Mouse (Mus musculus) MEL (cell line): ENCODE measurements around the gene Utp11.

Experiments used
- BHLHE40 ChIP-seq: IDR thresholded peaks from 2 replicates; pipeline ENCODE4 v1.6.1; 2012; ENCODE audit warnings: low read depth, mild to moderate bottlenecking, inconsistent platforms, low read length, improper control_type of control experiment, borderline replicate concordance
- CTCF ChIP-seq, 3 experiments: IDR thresholded peaks in 2 of 3; conservative IDR thresholded peaks in 1 of 3; 2 replicates each; pipeline ENCODE4 v1.5.1; 2011 to 2012; ENCODE audit warnings: low read length in 3 of 3, low read depth in 2 of 3, mild to moderate bottlenecking in 2 of 3, improper control_type of control experiment in 1 of 3, inconsistent platforms in 1 of 3, mixed read lengths in 1 of 3, moderate library complexity in 1 of 3; ENCODE audit not compliant: control insufficient read depth in 1 of 3, insufficient read depth in 1 of 3, poor library complexity in 1 of 3, severe bottlenecking in 1 of 3
- ELF1 ChIP-seq: IDR thresholded peaks from 2 replicates; pipeline ENCODE4 v1.6.1; 2014; ENCODE audit warnings: low read depth, mild to moderate bottlenecking, inconsistent platforms, low read length, improper control_type of control experiment, moderate library complexity
- EP300 ChIP-seq, 2 experiments: IDR thresholded peaks; 2 replicates each; pipeline ENCODE4 v1.6.1; 2011; ENCODE audit warnings: improper control_type of control experiment in 2 of 2, low read length in 2 of 2, low read depth in 1 of 2, mild to moderate bottlenecking in 1 of 2
- GABPA ChIP-seq: IDR thresholded peaks from 2 replicates; pipeline ENCODE4 v1.6.1; 2012; ENCODE audit warnings: low read depth, mild to moderate bottlenecking, inconsistent platforms, low read length, improper control_type of control experiment, moderate library complexity
- GATA1 ChIP-seq: IDR thresholded peaks from 2 replicates; pipeline ENCODE4 v1.6.1; 2011; ENCODE audit warnings: low read depth, low read length, improper control_type of control experiment
- HCFC1 ChIP-seq: IDR thresholded peaks from 2 replicates; pipeline ENCODE4 v1.6.1; 2012; ENCODE audit warnings: low read depth, mild to moderate bottlenecking, inconsistent platforms, low read length, improper control_type of control experiment, moderate library complexity
- MAFK ChIP-seq: IDR thresholded peaks from 2 replicates; pipeline ENCODE4 v1.6.1; 2011; ENCODE audit warnings: low read depth, mild to moderate bottlenecking, low read length, improper control_type of control experiment, borderline replicate concordance
- POLR2A ChIP-seq, 2 experiments: IDR thresholded peaks; 2 replicates each; pipeline ENCODE4 v1.6.1; 2011 to 2012; ENCODE audit warnings: low read length in 2 of 2, mild to moderate bottlenecking in 2 of 2, control low read depth in 1 of 2, improper control_type of control experiment in 1 of 2, low read depth in 1 of 2, moderate library complexity in 1 of 2; ENCODE audit not compliant: control insufficient read depth in 1 of 2, insufficient read depth in 1 of 2, poor library complexity in 1 of 2
- RAD21 ChIP-seq: IDR thresholded peaks from 2 replicates; pipeline ENCODE4 v1.6.1; 2011; ENCODE audit warnings: mild to moderate bottlenecking, low read depth, low read length, improper control_type of control experiment
- TCF12 ChIP-seq: IDR thresholded peaks from 2 replicates; pipeline ENCODE4 v1.6.1; 2014; ENCODE audit warnings: low read depth, mild to moderate bottlenecking, inconsistent platforms, low read length, improper control_type of control experiment, moderate library complexity
- UBTF ChIP-seq: IDR thresholded peaks from 2 replicates; pipeline ENCODE4 v1.6.1; 2012; ENCODE audit warnings: low read depth, mild to moderate bottlenecking, inconsistent platforms, low read length, improper control_type of control experiment, moderate library complexity, borderline replicate concordance; ENCODE audit not compliant: insufficient read depth
- ZNF384 ChIP-seq: IDR thresholded peaks from 2 replicates; pipeline ENCODE4 v1.6.1; 2012; ENCODE audit warnings: low read depth, mild to moderate bottlenecking, inconsistent platforms, low read length, improper control_type of control experiment

- TF ChIP-seq TCF12 = no peak
- TF ChIP-seq UBTF = no peak
- TF ChIP-seq POLR2A (IDR thresholded peaks at IDR 0.05; ENCODE audit: control insufficient read depth in 1 of 2, insufficient read depth in 1 of 2, low read depth in 1 of 2, low read length in 2 of 2, poor library complexity in 1 of 2) = no peak
- no peak for TF ChIP-seq ZNF384
- TF ChIP-seq GATA1 = no peak
- no peak for TF ChIP-seq CTCF (IDR thresholded peaks at IDR 0.05 in 2 of 3, conservative IDR thresholded peaks at IDR 0.05 in 1 of 3; ENCODE audit: control insufficient read depth in 1 of 3, insufficient read depth in 1 of 3, low read depth in 2 of 3, low read length in 3 of 3, poor library complexity in 1 of 3, severe bottlenecking in 1 of 3)
- no peak for TF ChIP-seq GABPA
- no peak for TF ChIP-seq BHLHE40
- TF ChIP-seq EP300 (IDR thresholded peaks at IDR 0.05; ENCODE audit: low read depth in 1 of 2, low read length in 2 of 2) = no peak
- no peak for TF ChIP-seq MAFK
- no peak for TF ChIP-seq HCFC1
- TF ChIP-seq ELF1 = no peak
- no peak for TF ChIP-seq RAD21
These were observed 61.9 kb downstream of the Utp11 start for GRCm38 (mm10) chr4:124631456-124631855.
